Mouse (Mus musculus) spleen, adult 2 months (tissue): ENCODE measurements around the gene Pttg1.

Source experiments
- CTCF ChIP-seq: fragments of 200-500 bp; IDR thresholded peaks from 2 replicates; pipeline ENCODE4 v1.5.1; 2011; ENCODE audit warnings: mild to moderate bottlenecking, inconsistent platforms; ENCODE audit not compliant: insufficient read depth, insufficient read length, insufficient replicate concordance; ENCODE audit errors: extremely low read depth
- POLR2A ChIP-seq: fragments of 200-500 bp; IDR thresholded peaks from 2 replicates; pipeline ENCODE4 v1.6.1; 2011; ENCODE audit warnings: low read depth, low read length, inconsistent platforms

GRCm38 (mm10) chr11:43404150-43404807, 21.8 kb downstream of the Pttg1 start:
- TF ChIP-seq CTCF: no peak
- no peak for TF ChIP-seq POLR2A
